Comparison of ENCODE assay signal across 27 mouse cellular contexts in the genomic region with DNA sequence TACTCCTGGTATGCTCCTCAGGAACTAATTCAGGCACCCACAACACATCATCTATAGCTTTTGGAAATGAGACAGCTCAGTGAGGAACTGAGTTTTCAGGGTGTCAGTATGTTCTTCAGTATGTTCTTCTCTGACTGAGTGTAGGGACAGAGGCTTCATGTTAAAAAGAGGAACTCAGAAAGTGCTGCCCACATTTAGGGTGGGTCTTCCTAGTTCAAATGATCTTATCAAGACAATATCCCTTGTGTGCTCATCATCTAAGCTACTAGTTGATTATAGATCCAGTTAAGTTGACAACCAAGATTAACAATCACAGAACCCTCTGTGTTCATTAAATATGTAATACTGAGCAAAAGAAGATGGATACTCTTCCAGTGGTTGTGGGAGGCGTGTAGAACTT.
"Had no signal": no experiment of that assay in that cellular context is flagged by ENCODE, and none has a peak within 500 bp of the region (broad histone marks: within the 10 kb centered on the region; RNA-seq: fewer than 3 reads in every experiment).

No protein-coding gene starts in this region.

- H3K27ac ChIP-seq: embryonic facial prominence, embryonic 10.5 days; embryonic facial prominence, embryonic 12.5 days; embryonic facial prominence, embryonic 13.5 days; embryonic facial prominence, embryonic 15.5 days; forebrain, embryonic 10.5 days; forebrain, embryonic 12.5 days; forebrain, embryonic 13.5 days; forebrain, embryonic 15.5 days; gastrocnemius, adult 2 months; heart, adult 2 months; heart, embryonic 10.5 days had no signal

- H3K36me3 ChIP-seq: embryonic facial prominence, embryonic 10.5 days; embryonic facial prominence, embryonic 12.5 days; embryonic facial prominence, embryonic 13.5 days; embryonic facial prominence, embryonic 15.5 days; forebrain, embryonic 10.5 days; forebrain, embryonic 12.5 days; forebrain, embryonic 15.5 days; heart, embryonic 10.5 days had no signal

- ATAC-seq: forebrain, embryonic 13.5 days; forebrain, embryonic 14.5 days; forebrain, embryonic 15.5 days; forebrain, embryonic 16.5 days; forebrain, postnatal 0 days had no signal

- H3K4me1 ChIP-seq: embryonic facial prominence, embryonic 10.5 days; embryonic facial prominence, embryonic 12.5 days; embryonic facial prominence, embryonic 13.5 days; embryonic facial prominence, embryonic 15.5 days; forebrain, embryonic 10.5 days; forebrain, embryonic 12.5 days; forebrain, embryonic 13.5 days; forebrain, embryonic 15.5 days; heart, embryonic 10.5 days had no signal

- H3K9ac ChIP-seq: embryonic facial prominence, embryonic 12.5 days; embryonic facial prominence, embryonic 13.5 days; embryonic facial prominence, embryonic 15.5 days; forebrain, embryonic 12.5 days; forebrain, embryonic 13.5 days; forebrain, embryonic 15.5 days; forebrain, postnatal 0 days had no signal

- H3K9me3 ChIP-seq: embryonic facial prominence, embryonic 10.5 days; embryonic facial prominence, embryonic 12.5 days; embryonic facial prominence, embryonic 13.5 days; embryonic facial prominence, embryonic 15.5 days; forebrain, embryonic 10.5 days; forebrain, embryonic 12.5 days; forebrain, embryonic 13.5 days; forebrain, embryonic 15.5 days; heart, embryonic 10.5 days had no signal

- H3K4me3 ChIP-seq: embryonic facial prominence, embryonic 10.5 days; embryonic facial prominence, embryonic 12.5 days; embryonic facial prominence, embryonic 13.5 days; embryonic facial prominence, embryonic 15.5 days; erythroblast, embryonic 14.5 days; forebrain, embryonic 10.5 days; forebrain, embryonic 12.5 days; forebrain, embryonic 13.5 days; forebrain, embryonic 15.5 days; gastrocnemius, adult 2 months; heart, adult 2 months; heart, embryonic 10.5 days had no signal

- H3K4me2 ChIP-seq: embryonic facial prominence, embryonic 12.5 days; embryonic facial prominence, embryonic 13.5 days; embryonic facial prominence, embryonic 15.5 days; forebrain, embryonic 12.5 days; forebrain, embryonic 13.5 days; forebrain, embryonic 15.5 days had no signal

- DNase-seq: cerebellum, adult 9-11 months; cerebellum, postnatal 10 days; cerebellum, postnatal 14 days; cerebellum, postnatal 25 days; cerebellum, postnatal 36 days; embryo, embryonic 11 days; forebrain, postnatal 0 days; gastrocnemius, adult 2 months; gastrocnemius, postnatal 10 days; gastrocnemius, postnatal 14 days; gastrocnemius, postnatal 25 days; gastrocnemius, postnatal 36 days; heart, adult 11 months; heart, adult 18-20 months; heart, adult 2 months had no signal

- H3K27me3 ChIP-seq: embryonic facial prominence, embryonic 12.5 days; embryonic facial prominence, embryonic 13.5 days; embryonic facial prominence, embryonic 15.5 days; forebrain, embryonic 12.5 days; forebrain, embryonic 13.5 days; forebrain, embryonic 15.5 days had no signal
